22 mouse cellular contexts compared by ENCODE assay signal in the genomic region with DNA sequence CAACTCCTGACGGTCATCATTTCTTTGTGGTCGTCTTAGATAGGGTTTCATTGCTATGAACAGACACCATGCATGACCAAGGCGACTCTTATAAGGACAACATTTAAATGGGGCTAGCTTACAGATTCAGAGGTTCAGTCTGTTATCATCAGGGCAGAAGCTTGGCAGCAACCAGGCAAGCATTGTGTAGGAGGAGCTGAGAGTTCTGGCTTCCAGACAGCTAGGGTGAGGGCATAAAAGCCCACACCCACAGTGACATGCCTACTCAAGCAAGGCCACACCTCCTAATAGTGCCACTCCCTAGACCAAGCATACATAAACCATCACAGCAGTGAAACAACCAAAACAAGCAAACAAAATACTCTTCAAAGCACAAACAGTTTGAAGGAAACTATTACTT.
DNase-seq lines count a peak whose midpoint lies in the region; ATAC-seq and TF ChIP-seq lines count a peak whose summit lies in the region.
"Had no signal": no experiment of that assay in that cellular context is flagged by ENCODE, and none has a peak within 500 bp of the region (broad histone marks: within the 10 kb centered on the region; RNA-seq: fewer than 3 reads in every experiment).

No protein-coding gene starts in this region.

- H3K9ac ChIP-seq in heart, embryonic 12.5 days = no peak overlapping the region
- H3K9ac ChIP-seq in kidney, postnatal 0 days (ENCODE audit: low read depth, low read length) = no peak overlapping the region
- no peak overlapping the region for H3K9ac ChIP-seq in MEL (ENCODE audit: control insufficient read depth, low read depth, low read length, poor library complexity, severe bottlenecking)
- H3K9ac ChIP-seq in forebrain, embryonic 16.5 days (replicated peaks; ENCODE audit: low read depth, low read length) = no peak overlapping the region
- H3K9ac ChIP-seq: embryonic facial prominence, embryonic 12.5 days; forebrain, embryonic 15.5 days; heart, embryonic 13.5 days; hindbrain, embryonic 12.5 days had no signal

- peak; percentile 78 for DNase-seq in heart, adult 11 months
- DNase-seq in kidney, postnatal 0 days (ENCODE audit: low spot score) = peak; percentile 13
- DNase-seq in kidney, adult 8-10 months = no peak
- DNase-seq in MEL (ENCODE audit: low read depth, low spot score) = peak; percentile 21
- no peak for DNase-seq in embryo, embryonic 10 days (ENCODE audit: low spot score)
- DNase-seq: adrenal gland, postnatal 14 days; B cell, adult 2 months; cerebellum, adult 18-20 months; cerebellum, postnatal 10 days; gastrocnemius, postnatal 10 days; heart, adult 2 months; heart, postnatal 36 days had no signal

- no peak for TF ChIP-seq POLR2A in MEL (IDR thresholded peaks at IDR 0.05; ENCODE audit: control insufficient read depth in 1 of 2, insufficient read depth in 1 of 2, low read depth in 1 of 2, low read length in 2 of 2, poor library complexity in 1 of 2)

- H3K27me3 ChIP-seq in heart, embryonic 12.5 days (replicated peaks) = no peaks in the 10 kb centered on the region
- no peaks in the 10 kb centered on the region for H3K27me3 ChIP-seq in kidney, postnatal 0 days (ENCODE audit: insufficient read depth, low read length)
- no peaks in the 10 kb centered on the region for H3K27me3 ChIP-seq in MEL (ENCODE audit: control insufficient read depth in 1 of 2, insufficient read depth in 2 of 2, low read length in 2 of 2)
- no peaks in the 10 kb centered on the region for H3K27me3 ChIP-seq in forebrain, embryonic 16.5 days (replicated peaks; ENCODE audit: control insufficient read depth, insufficient read depth, low read length)
- H3K27me3 ChIP-seq: embryonic facial prominence, embryonic 12.5 days; forebrain, embryonic 15.5 days; heart, embryonic 13.5 days; hindbrain, embryonic 12.5 days had no signal

- no peak for TF ChIP-seq CTCF in kidney, postnatal 0 days (IDR thresholded peaks at IDR 0.05; ENCODE audit: low read depth)
- no peak for TF ChIP-seq CTCF in MEL (IDR thresholded peaks at IDR 0.05 in 2 of 3, conservative IDR thresholded peaks at IDR 0.05 in 1 of 3; ENCODE audit: control insufficient read depth in 1 of 3, insufficient read depth in 1 of 3, low read depth in 2 of 3, low read length in 3 of 3, poor library complexity in 1 of 3, severe bottlenecking in 1 of 3)

- no peak for ATAC-seq in heart, embryonic 12.5 days (ENCODE audit: insufficient number of reproducible peaks, low FRiP score)
- ATAC-seq in kidney, postnatal 0 days (replicated peaks; ENCODE audit: low FRiP score, low read depth) = no peak
- peak; percentile 88 for ATAC-seq in megakaryocyte progenitor cell, adult 5-6 weeks (replicated peaks; ENCODE audit: poor library complexity)
- ATAC-seq in forebrain, embryonic 16.5 days = no peak
- ATAC-seq: CD4-positive, CD25-positive, alpha-beta regulatory T cell, adult 4 months; forebrain, embryonic 15.5 days; hindbrain, embryonic 16.5 days had no signal

- H3K79me2 ChIP-seq in MEL (ENCODE audit: control insufficient read depth, insufficient read depth, low read length, poor library complexity) = no peaks in the 10 kb centered on the region

- TF ChIP-seq RAD21 in MEL (IDR thresholded peaks at IDR 0.05; ENCODE audit: low read depth, low read length) = no peak

- 81% methylated on average over 3 of the region's 3 CpGs for WGBS in heart, embryonic 12.5 days
- WGBS in kidney, postnatal 0 days = 43% methylated on average over 3 of the region's 3 CpGs
- 94% methylated on average over 3 of the region's 3 CpGs for WGBS in forebrain, embryonic 16.5 days

- TF ChIP-seq EP300 in MEL (IDR thresholded peaks at IDR 0.05; ENCODE audit: low read depth in 1 of 2, low read length in 2 of 2) = no peak

- H3K36me3 ChIP-seq in heart, embryonic 12.5 days = no peaks in the 10 kb centered on the region
- H3K36me3 ChIP-seq in kidney, postnatal 0 days (ENCODE audit: insufficient read depth, low read length) = no peaks in the 10 kb centered on the region
- no peaks in the 10 kb centered on the region for H3K36me3 ChIP-seq in MEL (ENCODE audit: control insufficient read depth in 1 of 2, insufficient read depth in 2 of 2, low read length in 2 of 2)
- H3K36me3 ChIP-seq in forebrain, embryonic 16.5 days (ENCODE audit: control insufficient read depth, insufficient read depth) = no peaks in the 10 kb centered on the region
- H3K36me3 ChIP-seq: embryonic facial prominence, embryonic 12.5 days; forebrain, embryonic 15.5 days; G1E; heart, embryonic 13.5 days; hindbrain, embryonic 12.5 days had no signal

- no peaks in the 10 kb centered on the region for H3K9me3 ChIP-seq in heart, embryonic 12.5 days (replicated peaks)
- no peaks in the 10 kb centered on the region for H3K9me3 ChIP-seq in kidney, postnatal 0 days (replicated peaks; ENCODE audit: low read length)
- H3K9me3 ChIP-seq in MEL (replicated peaks; ENCODE audit: insufficient read depth, low read length) = no peaks in the 10 kb centered on the region
- H3K9me3 ChIP-seq in forebrain, embryonic 16.5 days (ENCODE audit: control insufficient read depth, low read length) = no peaks in the 10 kb centered on the region
- H3K9me3 ChIP-seq: embryonic facial prominence, embryonic 12.5 days; forebrain, embryonic 15.5 days; G1E; heart, embryonic 13.5 days; hindbrain, embryonic 12.5 days had no signal

- no peak overlapping the region for H3K4me2 ChIP-seq in heart, embryonic 12.5 days
- no peak overlapping the region for H3K4me2 ChIP-seq in kidney, postnatal 0 days (ENCODE audit: low read length)
- no peak overlapping the region for H3K4me2 ChIP-seq in forebrain, embryonic 16.5 days (ENCODE audit: low read length)
- H3K4me2 ChIP-seq: embryonic facial prominence, embryonic 12.5 days; forebrain, embryonic 15.5 days; heart, embryonic 13.5 days; hindbrain, embryonic 12.5 days had no signal

- H3K4me1 ChIP-seq in heart, embryonic 12.5 days (replicated peaks) = no peaks in the 10 kb centered on the region; the same call in 1 of the 2 replicates
- H3K4me1 ChIP-seq in kidney, postnatal 0 days (replicated peaks; ENCODE audit: insufficient read depth, low read length) = no peaks in the 10 kb centered on the region
- no peaks in the 10 kb centered on the region for H3K4me1 ChIP-seq in MEL (ENCODE audit: control insufficient read depth in 1 of 2, insufficient read depth in 2 of 2, low read length in 2 of 2)
- H3K4me1 ChIP-seq in forebrain, embryonic 16.5 days (replicated peaks; ENCODE audit: control insufficient read depth, insufficient read depth, low read length) = no peaks in the 10 kb centered on the region
- H3K4me1 ChIP-seq: embryonic facial prominence, embryonic 12.5 days; forebrain, embryonic 15.5 days had no signal

- no peak overlapping the region for H3K4me3 ChIP-seq in heart, embryonic 12.5 days
- no peak overlapping the region for H3K4me3 ChIP-seq in kidney, postnatal 0 days (replicated peaks; ENCODE audit: low read depth, low read length)
- H3K4me3 ChIP-seq in MEL (ENCODE audit: control insufficient read depth in 1 of 2, insufficient read depth in 1 of 2, low read depth in 2 of 2, low read length in 2 of 2) = no peak overlapping the region
- no peak overlapping the region for H3K4me3 ChIP-seq in forebrain, embryonic 16.5 days (replicated peaks; ENCODE audit: low read length)
- H3K4me3 ChIP-seq: embryonic facial prominence, embryonic 12.5 days; forebrain, embryonic 15.5 days; heart, adult 2 months; heart, embryonic 13.5 days; hindbrain, embryonic 12.5 days had no signal

- no peak overlapping the region for H3K27ac ChIP-seq in heart, embryonic 12.5 days (ENCODE audit: poor library complexity, severe bottlenecking)
- H3K27ac ChIP-seq in kidney, postnatal 0 days = no peak overlapping the region
- H3K27ac ChIP-seq in MEL (ENCODE audit: control insufficient read depth, low read depth, low read length) = no peak overlapping the region
- no peak overlapping the region for H3K27ac ChIP-seq in forebrain, embryonic 16.5 days (ENCODE audit: low read length)
- H3K27ac ChIP-seq: embryonic facial prominence, embryonic 12.5 days; forebrain, embryonic 15.5 days; heart, adult 2 months; heart, embryonic 13.5 days; hindbrain, embryonic 12.5 days had no signal

TF ChIP-seq in MEL, 35 proteins besides CTCF, POLR2A, EP300 and RAD21:
- TF ChIP-seq TAL1 (IDR thresholded peaks at IDR 0.05; ENCODE audit: low read length) = no peak

Comparison
In these comparisons a context has a peak if more than half of its experiments do, and no peak if none do; other contexts are left out.
1. DNase-seq: peak in heart, adult 11 months (single experiment), kidney, postnatal 0 days (single experiment) and MEL (single experiment); none in kidney, adult 8-10 months (0 of 2) and embryo, embryonic 10 days (single experiment).